Mouse (Mus musculus) urinary bladder, postnatal 10 days (tissue): ENCODE data around the gene Zmym4.

ENCODE experiments used
- DNase-seq: peaks from one replicate; pipeline ENCODE4 v3.0.0; 2022; ENCODE audit warnings: low spot score

Zmym4 gene

DNA sequence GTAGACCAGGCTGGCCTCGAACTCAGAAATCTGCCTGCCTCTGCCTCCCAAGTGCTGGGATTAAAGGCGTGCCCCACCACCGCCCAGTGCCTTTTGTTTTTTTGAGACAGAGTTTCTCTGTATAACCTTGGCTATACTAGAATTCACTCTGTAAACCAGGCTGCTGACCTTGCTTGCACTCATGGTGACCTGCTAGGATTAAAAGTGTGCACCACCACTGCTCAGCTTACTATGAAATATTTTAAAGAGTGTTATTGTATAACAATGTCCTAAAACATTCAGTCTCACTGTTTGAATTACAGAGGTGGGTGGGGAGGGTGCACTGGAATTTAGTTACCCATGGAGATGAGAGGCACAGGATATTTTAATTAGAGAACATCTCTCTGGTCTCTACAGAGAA is 25.1 kb downstream of the Zmym4 start:
- DNase-seq, result no peak

DNA sequence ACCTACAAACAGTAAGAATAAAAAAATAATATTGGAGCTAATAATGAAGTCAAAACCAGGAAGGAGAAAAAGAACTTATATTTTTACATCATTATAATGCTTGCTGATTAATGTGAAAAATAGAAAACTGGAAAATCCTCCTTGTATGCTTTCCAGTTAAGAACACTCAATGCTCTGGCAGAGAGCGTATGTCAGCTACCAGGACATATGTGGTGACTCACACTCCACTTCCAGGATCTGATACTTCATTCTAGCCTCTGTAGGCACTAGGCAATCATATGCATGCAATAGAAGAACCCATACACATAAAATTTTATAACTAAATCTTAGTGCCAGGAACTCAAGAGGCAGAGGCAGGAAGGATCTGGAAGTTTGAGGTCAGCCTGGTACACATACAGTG is 40.2 kb downstream of the Zmym4 start:
- no peak for DNase-seq

- no peak for DNase-seq
These were observed 78.1 kb downstream of the Zmym4 start for GRCm38 (mm10) chr4:126889879-126890278.

GRCm38 (mm10) chr4:126885953-126886352 is 82.0 kb downstream of the Zmym4 start:
- DNase-seq, result no peak

- no peak for DNase-seq
These were observed 84.3 kb downstream of the Zmym4 start for GRCm38 (mm10) chr4:126883602-126884001.

- DNase-seq, result no peak
These were observed 88.2 kb downstream of the Zmym4 start for GRCm38 (mm10) chr4:126879560-126880275.

DNA sequence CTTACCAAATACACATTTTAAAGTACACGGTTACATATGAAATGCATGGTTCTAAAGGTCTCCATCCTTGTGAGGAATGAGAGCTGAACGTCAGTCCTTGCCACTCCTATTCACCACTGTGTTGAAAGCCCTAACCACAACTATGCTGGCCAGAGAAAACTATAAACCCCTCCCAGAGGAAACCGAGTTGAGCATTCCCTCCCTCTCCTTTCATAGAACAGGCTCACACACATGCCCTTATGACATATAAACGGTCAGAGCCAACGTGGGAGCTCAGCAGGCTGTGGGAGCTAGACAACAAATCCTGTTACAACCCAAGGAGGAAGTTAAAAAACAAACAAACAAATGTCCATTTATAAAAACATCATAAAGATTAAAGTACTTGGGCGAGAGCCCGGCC is 95.2 kb downstream of the Zmym4 start:
- no peak for DNase-seq

DNA sequence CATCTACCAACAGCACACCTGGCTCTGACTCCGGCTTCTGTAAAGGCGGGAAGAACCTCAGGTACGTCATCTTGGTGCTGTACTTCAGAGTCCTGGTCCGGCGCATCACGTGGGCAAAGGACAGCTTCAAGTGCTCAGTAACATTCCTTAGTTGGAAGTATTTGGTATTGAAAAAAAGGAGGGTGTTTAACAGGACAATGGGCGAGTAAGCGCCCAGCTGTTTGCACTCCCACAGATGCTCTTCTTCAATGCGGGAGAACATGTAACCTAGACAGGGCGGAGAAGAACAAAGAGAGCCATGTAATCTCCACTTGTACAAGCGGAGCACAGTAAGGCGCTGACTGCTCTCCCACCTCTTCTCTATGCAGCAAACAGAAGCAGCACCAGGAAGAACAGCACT is 99.2 kb downstream of the Zmym4 start:
- no peak for DNase-seq

DNA sequence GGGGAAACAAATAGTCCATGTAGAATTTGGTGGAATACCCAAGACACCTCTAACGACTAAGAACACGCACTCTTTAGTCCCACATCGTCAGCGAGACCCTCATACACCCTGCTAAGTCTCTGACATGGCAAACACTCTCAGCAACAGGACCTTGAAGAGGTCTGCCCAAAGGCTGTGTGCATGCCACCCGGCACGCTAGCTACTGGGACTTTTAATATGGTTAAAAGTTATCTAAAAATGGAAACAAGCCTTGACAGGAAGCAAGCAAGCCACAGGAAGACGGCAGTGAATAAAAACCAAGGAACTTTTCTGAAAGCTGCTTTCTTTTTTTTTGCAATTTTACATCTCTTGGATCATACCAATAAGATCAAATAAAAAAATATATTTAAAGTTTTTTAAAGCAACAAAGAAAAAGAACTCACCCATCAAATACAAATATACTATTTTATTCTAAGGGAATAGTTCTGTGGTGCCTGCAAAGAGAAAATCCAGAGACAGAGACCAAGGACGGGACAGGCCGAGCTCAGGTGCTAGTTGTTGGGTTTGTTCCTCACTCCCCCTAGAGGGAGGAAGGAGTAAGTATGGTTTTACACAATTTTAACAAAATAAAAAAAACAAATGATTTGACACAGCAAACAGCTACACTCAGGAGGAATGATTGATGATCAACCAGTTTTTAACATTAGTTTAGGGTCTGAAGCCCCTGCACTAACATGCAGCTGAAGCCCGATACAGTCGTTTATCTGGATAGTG is 106.2 kb downstream of the Zmym4 start:
- DNase-seq, result no peak

GRCm38 (mm10) chr4:126860268-126860986 is 107.5 kb downstream of the Zmym4 start:
- no peak for DNase-seq

DNA sequence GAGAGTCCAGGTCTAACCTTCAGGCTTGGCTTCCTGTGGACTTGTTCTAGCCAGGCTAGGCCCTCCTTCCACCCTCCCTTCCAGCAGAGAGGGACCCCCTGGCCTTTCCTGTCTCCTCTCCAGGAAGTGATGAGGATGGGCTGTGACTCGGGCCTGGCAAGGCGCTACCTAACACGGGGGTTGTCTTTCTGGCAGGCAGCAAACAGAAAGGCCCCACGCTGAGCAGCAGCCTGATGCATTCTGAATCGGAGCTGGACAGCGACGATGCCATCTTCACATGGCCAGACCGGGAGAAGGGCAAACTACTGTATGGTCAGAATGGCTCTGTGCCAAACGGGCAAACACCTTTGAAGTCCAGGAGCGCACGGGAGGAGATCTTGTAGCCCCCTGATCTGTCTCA is 115.0 kb downstream of the Zmym4 start:
- no peak for DNase-seq

DNA sequence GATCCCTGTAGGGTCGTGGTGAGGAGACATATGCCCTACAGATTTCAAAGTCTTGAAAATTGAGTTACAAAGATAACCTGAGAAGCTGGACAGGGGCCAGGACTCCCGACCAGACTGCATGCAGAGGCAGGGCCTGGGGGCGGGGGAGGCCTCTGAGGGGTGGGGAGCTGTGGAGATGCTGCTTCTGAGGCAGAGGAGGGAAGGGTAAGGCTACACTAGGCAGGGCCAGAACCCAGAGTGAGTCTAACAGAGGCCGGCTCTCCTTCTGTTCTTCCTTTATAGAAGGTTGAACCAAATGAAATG is 117.2 kb downstream of the Zmym4 start:
- DNase-seq, result no peak

GRCm38 (mm10) chr4:126850019-126850777 is 117.7 kb downstream of the Zmym4 start:
- no peak for DNase-seq

GRCm38 (mm10) chr4:126846971-126847370 is 121.0 kb downstream of the Zmym4 start:
- no peak for DNase-seq

GRCm38 (mm10) chr4:126845664-126846063 is 122.3 kb downstream of the Zmym4 start:
- DNase-seq, result no peak

DNA sequence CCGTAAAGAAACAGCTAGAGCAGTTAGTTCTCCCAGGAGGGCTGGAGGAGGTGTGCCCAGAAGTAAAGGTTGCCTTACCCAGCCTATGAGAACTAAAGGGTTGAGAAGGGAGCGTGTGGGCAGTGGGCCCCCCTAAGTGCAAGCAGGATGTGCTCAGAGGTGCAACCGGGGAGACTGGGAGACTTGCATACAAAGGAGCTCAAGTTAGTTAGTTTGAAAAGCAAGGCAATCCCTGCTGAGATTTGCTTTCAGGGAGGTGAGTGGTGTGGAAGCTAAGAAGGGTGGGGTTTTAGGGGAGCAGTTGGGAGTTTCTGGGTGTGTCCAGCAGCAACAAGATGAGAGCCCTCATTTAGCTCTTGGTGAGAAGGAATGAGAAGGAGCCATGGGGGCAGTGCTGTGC is 125.0 kb downstream of the Zmym4 start:
- DNase-seq, result no peak

DNA sequence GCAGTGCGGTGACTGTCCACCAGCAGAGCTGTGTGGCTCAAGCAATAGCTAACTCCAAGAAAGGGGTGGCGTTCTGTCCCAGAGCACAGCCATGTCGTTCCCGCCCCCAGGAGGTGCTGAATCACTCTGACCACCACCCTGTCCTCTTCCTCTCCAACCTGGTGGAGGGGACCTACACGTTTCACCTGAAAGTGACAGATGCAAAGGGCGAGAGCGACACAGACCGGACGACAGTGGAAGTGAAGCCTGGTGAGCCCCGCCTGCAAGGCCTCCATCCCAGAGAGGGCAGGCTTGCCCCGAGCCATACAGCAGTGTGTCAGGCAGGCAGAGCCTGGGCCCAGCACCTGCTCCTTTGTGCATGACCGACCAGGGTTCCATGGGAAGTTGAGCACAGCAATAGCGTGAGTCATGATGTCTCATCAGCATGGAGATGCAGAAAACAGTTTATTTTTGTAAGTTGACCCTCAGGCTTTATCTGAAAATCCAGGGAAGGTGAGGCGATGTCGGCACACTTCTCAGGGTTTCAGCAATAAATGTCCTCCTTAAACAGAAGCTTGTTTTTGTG is 126.9 kb downstream of the Zmym4 start:
- no peak for DNase-seq

DNA sequence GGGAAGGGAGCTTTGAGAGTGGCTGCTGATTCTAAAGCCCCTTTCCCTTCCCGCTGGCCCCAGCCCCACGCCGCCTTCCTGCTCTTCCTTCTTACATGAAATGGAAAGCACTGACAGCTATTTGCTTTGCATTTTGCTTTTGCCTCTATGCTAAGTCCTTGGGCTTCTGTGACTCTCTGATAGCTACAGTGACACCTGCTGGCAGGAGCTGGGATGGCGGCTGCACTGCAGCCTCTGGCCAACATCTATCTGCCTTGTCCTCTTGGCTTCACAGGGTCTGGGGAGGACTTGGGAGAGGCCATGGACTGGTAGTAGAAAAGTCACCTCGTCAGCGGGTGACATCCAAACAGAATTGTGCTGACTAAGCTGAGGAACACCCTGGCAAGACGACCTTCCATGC is 128.1 kb downstream of the Zmym4 start:
- no peak for DNase-seq

DNA sequence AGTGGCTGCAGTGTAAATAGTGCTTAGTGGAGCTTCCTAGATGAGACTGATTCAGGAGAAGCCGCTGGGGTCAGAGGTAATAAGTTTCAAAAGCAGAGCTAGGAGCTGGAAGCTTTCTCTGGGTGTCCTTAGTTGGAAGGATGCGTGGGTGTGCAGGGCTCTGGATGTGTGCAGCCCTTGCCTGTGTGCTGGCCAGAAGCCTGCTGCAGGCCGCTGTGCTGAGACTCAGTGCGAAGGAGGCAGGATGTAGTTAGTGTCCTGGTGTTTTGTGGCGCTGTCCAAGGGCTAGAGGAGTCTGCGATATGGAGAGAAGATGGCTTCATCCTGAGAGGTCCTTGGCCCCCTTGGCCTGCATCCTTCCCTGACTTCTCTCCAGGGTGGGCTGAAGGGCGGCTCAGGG is 129.1 kb downstream of the Zmym4 start:
- DNase-seq, result no peak

DNA sequence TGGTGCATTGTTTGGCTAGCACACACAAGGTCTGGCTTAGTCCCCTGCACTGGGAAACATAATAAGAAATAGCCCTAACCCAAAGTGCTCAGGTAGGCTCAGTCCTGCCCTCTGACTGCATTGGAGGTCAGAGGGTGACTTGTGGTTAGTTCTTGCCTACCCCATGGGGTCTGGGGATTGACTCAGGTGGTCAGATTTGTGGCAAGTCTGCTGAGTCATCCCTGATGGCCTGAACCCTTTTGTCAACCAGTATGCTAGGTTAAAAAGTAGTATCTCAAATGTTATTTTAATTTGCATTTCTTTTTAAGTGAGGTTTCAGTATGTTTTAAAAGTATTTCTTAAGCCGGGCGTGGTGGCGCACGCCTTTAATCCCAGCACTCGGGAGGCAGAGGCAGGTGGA is 136.8 kb downstream of the Zmym4 start:
- DNase-seq, result no peak

GRCm38 (mm10) chr4:126823917-126824316 is 144.0 kb downstream of the Zmym4 start:
- no peak for DNase-seq
